Mouse (Mus musculus): Measurements from ENCODE around the gene Med15. TPM values are rescaled to one million over a fixed set of nuclear protein-coding genes. Genes with fewer than 3 reads are reported as not detected.
A peak's percentile ranks its signal among the peaks of the same experiment; 100 is the strongest.

Med15 gene
- total RNA-seq, 2 experiments from 2014 or later = 24.5 to 34.9 TPM

DNA sequence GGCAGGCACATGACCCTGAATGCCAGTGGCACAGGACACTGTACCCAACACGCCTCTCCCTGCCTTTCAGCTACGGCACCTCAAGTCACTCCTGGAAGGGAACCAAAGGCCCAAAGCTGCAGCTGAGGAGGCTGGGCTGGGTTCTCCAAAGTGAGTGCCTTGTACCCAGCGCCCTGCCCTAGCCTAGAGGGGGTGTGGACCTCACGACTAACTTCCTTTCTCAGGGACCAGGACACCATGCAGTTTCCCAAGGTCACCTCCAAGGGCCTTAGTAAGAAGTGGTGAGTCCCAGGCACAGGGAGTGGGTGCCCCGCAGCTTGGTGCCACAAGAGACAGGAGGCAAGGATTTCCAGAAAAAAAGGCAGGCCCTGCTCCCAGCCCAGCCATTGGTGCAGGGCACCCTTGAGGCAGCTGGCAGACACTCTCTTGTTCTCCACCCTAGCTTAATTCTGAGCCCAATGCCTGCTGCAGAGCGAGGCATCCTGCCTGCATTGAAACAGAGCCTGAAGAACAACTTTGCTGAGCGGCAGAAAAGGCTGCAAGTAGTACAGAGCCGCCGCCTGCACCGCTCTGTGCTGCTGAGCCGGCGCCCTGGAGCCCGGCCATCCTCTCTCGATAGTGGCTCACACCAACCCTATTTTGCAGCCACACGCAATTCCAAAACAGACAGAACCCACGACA is 82.6 kb downstream of the Med15 start:
- DNase-seq = no peak

DNA sequence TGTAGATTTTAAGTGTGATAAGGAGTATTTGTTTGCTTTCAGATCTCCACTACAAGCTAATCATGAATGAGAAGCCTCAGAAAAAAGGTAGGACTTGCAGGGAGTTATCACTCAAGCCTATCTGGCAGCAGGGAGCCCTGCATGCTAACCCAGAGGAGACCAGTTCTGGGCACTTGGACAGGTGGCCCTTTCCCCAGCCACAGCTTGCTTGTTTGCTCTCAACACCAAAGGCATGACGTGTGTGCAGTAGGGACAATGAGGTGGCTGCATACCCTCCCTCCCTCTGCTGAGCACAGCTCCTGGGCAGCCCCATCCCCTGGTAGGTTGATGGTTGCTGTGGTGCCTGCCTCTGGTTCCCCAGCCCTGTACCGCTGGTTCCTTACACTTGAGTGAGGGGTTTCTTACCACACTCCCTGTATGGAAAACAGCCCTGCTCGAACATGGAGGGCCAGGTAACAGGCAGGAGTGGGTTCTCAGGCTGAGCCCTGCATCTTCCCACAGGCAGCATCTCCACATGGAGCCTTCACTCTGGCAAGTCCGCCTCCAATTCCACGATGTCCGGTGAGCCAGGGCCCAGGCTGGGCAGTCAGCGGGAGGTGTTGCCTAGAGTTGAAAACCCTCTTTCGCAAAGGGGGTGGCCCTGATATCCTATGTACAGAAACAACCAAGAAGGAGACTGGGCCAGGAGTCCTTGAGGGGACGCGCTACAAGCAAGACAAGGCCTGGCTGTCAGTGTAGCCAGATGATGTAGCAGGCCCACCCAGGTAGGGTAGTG is 84.9 kb downstream of the Med15 start:
- DNase-seq = no peak

DNA sequence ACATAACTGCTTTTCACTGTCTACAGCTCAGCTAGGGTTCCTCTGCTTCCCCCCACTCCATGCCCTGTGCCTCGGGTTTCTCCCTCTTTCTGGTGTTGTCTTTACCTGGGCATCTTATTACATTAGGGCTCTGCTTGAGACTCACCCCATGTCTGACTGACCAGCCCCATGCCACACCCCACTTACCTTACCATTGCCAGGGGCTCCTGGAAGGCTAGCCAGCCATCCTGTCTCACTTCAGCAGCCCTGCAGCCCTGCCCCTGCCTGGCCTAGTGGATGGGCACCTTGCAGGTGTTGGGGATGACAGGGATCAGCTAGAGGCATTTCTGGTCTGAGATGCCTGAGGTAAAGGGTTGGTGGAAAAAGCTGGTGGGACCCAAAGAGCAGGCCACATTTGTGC is 85.5 kb downstream of the Med15 start:
- DNase-seq = no peak

DNA sequence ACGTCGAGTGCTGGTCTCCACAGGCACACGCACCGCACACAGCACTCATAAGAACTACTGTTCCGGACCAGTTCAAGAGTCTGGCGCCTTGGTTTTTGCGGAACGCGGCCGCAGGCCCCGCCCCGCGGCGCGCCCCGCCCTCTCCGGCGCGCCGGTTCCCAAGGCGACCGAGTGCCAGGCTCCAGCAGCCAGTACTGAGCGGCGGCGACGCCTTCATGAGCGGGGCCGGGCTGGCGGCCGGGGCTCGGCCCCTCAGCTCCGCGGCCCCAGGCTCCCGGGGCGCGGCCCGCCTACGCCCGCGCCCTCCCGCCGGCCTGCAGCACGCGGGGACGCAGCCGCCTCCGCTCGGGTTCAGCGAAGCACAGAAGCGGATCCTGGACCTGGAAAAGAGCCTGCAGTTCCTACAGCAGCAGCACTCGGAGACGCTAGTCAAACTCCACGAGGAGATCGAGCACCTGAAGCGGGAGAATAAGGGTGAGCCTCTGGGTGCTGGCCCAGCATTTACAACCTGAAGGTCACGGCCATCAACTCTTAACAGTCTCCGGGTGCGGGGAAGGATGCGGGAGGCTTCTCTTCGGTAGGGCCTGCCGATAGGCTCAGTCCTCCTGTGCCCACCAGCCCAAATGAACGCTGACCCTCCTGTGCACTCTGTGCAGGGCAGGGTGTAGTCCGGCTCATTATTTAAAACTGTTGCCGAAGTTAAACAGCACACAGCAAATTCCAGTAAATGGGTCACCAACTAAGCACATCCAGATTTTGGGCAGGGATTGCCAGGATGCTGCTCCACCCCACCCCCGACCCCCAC is 86.2 kb downstream of the Med15 start, which contains the start of gene Ccdc74a:
TSS of gene Ccdc74a (plus strand) at position 161 of the 805 bp plus-strand sequence.
- DNase-seq = peak; percentile 78

DNA sequence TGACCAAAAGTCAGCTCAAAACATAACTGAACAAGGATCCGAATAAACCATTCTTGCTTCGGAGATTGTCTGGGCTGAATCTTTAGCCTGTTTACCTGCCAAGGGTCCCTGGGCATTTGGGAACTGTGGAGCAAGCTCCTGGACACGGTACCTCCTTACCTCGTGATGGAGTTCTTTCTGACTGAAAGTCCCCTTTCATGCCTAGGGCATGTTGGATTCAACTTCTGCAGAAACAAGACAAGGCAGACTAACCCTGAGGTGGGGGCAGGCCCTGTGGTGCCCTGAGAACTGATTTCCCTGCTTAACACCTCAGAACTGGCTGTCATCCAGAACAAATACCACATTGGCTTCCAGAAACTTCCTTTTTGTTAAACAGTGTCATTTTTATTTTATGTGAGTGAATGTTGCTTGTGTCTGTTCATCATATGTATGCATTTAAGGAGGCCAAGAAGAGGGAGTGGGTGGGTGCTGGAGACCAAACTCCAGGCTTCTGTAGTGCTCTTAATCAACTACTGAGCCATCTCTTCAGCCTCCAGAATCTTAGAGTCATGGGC is 89.2 kb downstream of the Med15 start:
- DNase-seq = no peak

DNA sequence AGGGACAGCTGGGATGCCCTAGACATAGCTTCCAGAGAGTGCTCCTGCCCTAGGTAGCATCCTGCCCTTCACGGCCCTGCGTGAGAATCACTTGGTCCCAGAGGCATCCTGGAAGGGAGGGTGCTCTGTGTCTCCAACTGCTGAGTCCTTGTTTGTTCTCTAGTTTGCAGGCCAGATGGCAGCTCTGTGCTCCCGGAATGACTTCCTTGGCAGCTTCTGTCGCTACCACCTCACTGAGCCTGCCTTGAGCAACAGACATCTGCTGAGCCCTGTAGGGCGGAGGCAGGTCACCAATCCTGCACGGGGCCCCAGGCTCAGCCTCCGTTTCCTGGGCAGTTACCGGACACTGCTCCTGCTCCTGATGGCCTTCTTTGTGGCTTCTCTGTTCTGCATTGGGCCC is 90.4 kb downstream of the Med15 start:
- no peak for DNase-seq

DNA sequence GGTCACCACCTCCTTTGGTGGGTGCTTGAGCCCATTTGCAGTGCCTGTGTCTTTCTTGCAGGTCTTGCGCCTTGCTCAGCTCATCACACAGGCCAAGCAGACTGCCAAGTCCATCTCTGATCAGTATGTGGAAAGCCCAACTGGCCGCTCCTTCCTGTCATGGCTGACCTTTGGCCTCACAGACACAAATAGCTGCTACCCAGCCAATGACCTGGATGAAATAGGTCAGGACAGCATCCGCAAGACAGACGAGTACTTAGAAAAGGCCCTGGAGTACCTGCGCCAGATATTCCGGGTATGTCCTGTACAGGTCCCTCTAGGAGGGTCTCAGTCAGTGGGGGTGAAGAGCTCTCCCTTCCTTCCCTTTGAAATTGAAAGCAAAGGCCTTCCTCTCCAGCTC is 91.4 kb downstream of the Med15 start:
- no peak for DNase-seq

DNA sequence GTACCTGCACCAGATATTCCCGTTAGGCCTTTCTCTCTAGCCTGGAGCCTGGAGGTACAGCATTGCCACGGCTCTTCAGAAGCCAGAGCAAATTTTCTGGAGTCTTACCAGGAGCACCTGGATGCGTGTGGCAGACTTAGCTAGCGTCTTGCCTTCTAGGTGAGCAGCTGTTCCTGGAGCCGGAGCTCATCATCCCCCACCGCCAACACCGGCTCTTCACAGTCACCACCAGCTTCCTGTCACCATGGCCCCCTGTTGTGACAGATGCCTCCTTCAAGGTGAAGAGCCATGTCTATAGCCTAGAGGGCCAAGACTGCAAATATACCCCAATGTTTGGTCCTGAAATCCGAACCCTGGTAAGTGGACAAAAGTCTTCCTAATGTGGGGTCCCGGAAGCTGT is 92.0 kb downstream of the Med15 start:
- DNase-seq = no peak

DNA sequence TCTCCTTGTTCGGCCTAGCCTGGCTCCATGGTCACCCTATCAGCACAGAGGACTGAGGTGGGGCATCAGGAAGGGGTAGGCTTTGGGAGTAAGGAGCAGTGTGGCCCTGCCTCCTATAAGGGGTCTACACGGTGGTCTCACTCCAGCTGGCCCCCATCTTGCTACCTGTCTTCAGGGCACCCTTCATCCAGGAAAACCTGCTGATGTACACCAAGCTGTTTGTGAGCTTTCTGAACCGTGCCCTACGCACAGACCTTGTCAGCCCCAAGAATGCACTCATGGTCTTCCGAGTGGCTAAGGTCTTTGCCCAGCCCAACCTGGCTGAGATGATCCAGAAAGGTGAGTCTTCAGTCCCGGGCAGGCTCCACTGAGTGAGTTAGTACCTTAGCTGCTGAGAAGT is 92.7 kb downstream of the Med15 start:
- no peak for DNase-seq

DNA sequence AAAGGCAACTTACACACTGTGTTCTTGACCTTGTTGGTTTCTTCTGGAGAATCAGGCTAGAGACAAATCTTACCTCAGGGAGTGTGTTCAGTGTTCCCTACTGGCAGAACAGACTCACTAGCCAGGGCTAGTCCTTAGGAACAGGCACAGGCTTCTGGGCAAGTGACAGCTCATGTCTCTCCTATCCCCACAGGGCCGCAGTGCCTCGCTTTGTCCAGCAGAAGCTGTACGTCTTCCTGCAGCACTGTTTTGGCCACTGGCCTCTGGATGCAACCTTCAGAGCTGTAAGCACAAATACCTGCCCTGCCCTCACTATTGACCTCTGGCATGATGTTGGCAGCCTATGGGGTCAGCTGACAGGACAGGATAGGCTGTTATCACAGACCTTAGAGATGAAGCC is 93.6 kb downstream of the Med15 start:
- DNase-seq = no peak

DNA sequence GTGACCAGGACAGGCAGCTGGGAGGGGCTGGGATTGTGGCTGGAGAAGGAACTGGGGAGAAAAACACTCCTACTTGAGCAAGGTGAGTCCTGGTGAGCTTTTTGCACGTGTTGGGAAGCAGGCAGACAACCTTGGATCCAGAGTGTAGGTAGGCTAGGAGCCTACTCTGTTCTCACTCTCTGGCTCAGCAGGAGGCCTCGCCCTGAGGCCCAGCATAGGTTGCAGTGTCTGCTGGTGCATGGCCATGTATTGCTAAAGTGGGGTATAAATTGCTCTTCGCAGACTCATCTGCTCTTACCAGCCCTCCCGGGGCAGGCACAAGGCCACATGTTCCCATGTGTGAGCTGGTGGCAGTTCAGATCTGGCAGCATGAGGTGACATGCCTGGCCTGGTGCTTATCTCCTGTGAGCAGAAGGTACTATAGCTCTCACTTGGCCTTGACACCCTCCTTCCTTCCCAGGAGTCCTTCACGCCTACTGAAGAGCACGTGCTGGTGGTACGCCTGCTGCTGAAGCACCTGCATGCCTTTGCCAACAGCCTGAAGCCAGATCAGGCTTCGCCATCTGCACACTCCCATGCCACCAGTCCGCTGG is 94.6 kb downstream of the Med15 start:
- DNase-seq = no peak

DNA sequence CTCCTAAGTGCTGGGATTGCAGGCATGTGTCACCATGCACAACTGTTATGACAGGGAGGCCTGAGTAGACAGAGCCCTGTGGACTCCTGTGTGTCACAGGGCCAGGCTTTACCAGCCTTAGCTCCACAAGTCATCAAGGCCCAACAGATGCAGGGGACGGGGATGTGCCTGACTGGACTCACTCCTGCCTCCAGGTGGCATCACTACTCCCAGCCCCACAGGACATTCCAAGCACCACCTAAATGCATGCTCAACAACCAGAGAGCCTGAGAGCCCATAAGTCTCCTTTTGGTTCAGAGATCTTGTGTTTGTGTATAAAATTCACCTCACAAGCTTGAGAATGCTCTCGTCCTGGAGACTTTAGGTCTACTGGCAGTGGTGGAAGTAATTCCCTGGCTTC is 95.1 kb downstream of the Med15 start:
- no peak for DNase-seq

DNA sequence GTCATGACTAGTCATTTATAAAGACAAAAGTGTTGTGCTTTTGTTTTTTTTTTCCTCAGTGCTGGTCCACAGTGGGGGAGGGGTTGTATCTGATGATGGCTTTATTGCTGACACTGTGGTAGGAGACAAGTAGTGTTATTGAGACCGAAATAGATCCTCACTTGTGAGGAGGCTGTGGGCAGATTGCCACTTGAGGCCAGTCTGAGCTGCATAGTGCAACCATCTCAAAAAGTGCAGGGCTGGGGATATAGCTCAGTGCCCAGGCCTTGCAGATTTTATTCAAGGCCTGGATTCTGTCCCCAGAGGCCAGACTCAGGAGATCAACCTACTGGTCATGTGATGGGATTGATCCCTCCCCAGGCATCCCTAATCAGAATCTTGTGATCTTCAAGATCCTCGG is 95.8 kb downstream of the Med15 start:
- DNase-seq = no peak

DNA sequence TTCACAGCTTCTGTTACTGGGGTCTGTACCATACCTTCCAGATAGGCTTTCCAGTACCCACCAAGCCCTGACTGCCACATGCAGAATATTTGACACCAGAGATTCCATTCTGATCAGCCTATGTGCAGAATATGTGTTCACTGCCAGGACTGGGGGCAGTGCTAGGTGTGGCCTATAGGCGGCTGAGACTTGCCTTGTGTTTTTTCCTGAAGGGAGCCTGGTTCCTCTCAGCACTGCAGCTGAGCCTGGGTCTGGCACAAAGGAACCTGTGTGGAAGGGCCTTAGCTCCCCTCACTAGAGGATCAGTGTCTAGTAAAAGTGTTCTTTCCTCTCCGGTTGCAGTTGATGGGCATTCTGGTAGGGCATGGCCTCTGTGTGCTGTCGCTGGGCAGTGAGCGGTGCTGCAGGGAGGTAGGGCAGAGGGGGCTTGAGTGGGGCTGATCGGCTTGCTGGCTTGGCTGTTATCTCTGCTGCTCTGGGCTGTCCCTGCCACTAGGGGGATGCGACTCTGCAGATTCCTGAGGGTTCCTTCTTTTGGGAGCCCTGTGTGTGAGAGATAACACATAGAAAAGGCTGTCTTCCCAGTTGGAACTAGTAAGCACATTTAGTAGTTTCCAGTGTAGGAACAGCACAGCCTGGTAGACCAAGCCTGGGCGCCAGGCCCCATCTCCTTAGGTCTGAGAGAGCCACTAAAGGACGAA is 99.1 kb downstream of the Med15 start:
- no peak for DNase-seq

DNA sequence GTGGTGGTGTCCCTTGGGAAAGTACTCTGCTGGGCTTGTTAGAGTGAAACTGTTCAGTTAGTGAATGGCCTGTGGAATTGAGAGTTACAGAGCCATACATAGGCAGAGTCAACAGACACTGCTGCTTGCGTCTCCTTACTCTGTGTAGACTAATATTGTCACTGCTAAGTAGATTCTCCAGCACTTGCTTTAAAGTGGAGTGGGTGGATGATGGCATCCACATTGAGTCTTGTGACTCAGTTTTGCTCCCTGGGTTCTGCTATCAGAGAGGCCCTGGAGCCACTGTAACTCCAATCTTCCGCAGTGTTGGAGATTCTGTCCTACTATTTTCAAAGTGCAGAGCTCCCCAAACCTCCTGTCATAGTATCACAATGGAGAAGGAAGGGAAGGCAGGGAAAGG is 100.1 kb downstream of the Med15 start:
- DNase-seq = no peak

DNA sequence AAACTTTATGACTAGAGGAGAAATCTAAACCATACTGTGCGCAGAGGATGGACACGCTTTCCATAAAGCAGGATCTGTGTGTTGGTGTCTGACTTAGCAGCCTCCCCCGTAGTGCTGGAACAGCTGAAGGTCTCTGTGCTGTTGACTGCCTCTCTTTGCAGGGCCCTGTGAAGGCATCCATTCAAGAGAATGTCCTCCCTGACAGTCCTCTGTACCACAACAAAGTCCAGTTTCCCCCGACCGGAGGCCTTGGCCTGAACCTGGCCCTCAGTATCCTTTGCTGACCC is 106.5 kb downstream of the Med15 start:
- no peak for DNase-seq

DNA sequence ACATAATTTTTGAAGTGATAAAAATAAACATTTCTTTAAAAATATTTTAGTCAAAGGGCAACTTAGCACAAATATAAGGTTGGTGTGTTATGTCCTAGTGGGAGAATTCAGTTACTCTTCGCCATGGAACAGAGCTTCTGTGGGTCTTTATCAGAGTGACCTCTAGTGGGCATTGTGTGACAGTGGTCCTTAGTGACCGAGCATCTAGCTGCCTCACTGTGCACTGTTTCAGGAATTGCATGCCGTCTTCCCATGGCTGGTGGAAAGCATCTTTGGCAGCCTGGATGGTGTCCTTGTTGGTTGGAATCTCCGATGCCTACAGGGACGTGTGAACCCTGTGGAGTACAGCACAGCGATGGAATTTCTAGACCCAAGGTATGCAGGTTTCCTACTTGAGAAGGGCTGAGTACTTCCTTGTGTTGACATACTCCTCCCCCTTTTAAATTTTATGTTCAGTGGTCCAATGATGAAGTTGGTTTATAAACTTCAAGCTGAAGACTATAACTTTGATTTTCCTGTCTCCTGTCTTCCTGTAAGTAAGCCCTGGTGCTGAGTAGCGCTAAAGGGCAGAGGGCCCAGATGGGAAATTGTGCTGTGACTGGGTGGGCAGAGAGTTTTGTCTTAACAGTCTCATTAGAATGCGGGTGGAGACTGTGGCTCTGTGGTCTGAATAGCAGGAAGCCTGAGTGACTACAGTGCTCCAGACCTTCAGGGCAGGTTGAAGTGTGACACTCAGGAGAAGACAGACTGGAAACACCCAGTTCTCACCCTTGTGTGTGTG is 107.0 kb downstream of the Med15 start:
- DNase-seq = no peak

DNA sequence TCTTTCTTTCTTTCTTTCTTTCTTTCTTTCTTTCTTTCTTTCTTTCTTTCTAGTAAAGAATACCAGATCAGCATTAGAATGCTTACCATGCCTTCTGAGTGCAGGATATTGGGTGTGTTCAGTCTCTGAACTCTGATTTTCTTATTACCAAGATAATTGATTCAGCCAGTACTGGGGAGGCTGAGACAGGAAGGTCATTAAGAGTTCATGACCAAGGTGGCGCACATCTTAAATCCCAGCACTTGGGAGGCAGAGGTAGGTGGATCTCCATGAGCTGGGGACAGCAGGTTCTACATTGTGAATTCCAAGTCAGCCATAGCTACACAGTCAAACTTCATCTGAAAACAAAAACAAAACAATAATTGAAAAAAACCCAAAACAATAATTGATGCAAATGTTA is 110.8 kb downstream of the Med15 start:
- DNase-seq = no peak

DNA sequence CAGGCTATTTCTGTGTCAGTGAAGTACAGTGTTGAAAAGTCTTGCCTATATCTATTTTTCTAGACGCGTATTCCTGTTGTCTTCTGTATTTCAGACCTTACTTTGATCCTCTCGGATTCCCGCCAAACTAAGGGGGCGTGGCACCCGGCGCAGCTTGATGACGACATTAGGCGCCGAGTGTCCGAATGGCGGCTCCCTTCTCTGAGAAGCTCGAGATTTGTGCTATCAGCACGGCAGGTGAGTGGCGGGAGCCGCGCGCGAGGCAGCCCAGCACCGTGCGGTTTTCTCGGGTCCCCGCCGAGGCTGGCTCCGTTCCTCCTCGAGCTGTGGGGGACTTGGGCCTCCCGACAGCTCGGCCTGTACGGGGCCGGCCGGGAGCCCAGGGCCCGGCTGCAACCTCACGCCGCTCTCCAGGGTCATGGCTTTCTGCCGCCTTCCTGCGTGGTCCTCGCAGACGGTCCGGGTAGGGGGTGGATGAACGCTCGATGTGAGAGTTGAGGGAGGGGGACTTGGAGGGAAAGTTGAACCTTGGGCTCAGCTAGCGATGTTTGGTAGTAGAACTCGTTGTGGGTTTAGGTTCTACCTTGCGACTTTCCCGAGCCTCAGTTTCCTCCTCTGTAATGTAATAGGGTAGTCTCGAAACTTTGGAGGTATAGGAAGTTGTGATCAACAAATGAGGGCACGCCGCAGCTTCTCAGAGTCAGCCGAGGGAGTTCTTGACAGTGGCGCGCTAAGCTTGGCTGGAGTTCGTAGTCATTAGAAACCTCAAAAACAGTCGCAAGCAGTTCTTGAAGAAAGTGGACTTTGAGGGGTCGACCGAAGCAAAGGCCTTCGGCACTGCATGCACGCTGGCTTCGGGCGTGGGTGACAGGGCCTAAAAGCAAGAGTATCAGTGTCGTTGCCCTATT is 113.2 kb downstream of the Med15 start, which contains the start of gene Smpd4:
TSS of gene Smpd4 (plus strand) at position 157 of the 908 bp plus-strand sequence.
- DNase-seq = peak; percentile 95

All from gastrocnemius, postnatal 10 days (tissue).